Mouse (Mus musculus) ES-Bruce4 (cell line): ENCODE results near the gene Csf2rb2.

Experiments used
- EP300 ChIP-seq: IDR thresholded peaks from 2 replicates; pipeline ENCODE4 v1.6.1; 2011; ENCODE audit warnings: low read depth, low read length; ENCODE audit not compliant: insufficient read depth
- POLR2A ChIP-seq: IDR thresholded peaks from one replicate; pipeline ENCODE4 v1.8.1; 2011; ENCODE audit warnings: low read length; ENCODE audit not compliant: insufficient read depth

- TF ChIP-seq POLR2A = no peak
- no peak for TF ChIP-seq EP300
Measured at GRCm38 (mm10) chr15:78248410-78248809, 57.1 kb downstream of the Csf2rb2 start.
